Mouse (Mus musculus) adrenal gland, adult 2 months (tissue): Measurements from ENCODE around the gene Sp110. TPM values are rescaled to one million over a fixed set of nuclear protein-coding genes. Genes with fewer than 3 reads are reported as not detected.
"Not testable (repeated sequence)": the region's sequence is repeated elsewhere in the genome, so short reads cannot be mapped to it uniquely, and the experiment has no call there.

Experiments used
- DNase-seq: peaks from one replicate; pipeline ENCODE4 v3.0.0; 2021
- polyA plus RNA-seq: library from polyadenylated mRNA; depleted of rRNA; stranded (reverse); fragments of >200 nt; gene quantifications from 2 replicates; pipeline ENCODE4 v1.2.3, GENCODE M21; 2012; rRNA removed
- total RNA-seq, 2 experiments: library from RNA; stranded (reverse); gene quantifications; 2 replicates each; pipeline ENCODE4 v1.2.3; 2021

Sp110 gene
- total and polyA plus RNA-seq, 3 experiments, result 3.3 to 4.9 (median 3.5) TPM

- not testable (repeated sequence) for DNase-seq
These were observed 52.2 kb downstream of the Sp110 start for GRCm38 (mm10) chr1:85546442-85546841.

GRCm38 (mm10) chr1:85543818-85544217 lies 54.8 kb downstream of the Sp110 start:
- DNase-seq, result not testable (repeated sequence)

- not testable (repeated sequence) for DNase-seq
These were observed 70.0 kb downstream of the Sp110 start for GRCm38 (mm10) chr1:85528451-85529110.

Other genes with a start within 250 kb of the Sp110 start
- not detected for gene G530012D18Rik, start 23.1 kb downstream of the Sp110 start, total RNA-seq
- not detected in 2 replicates for gene G530012D18Rik, start 23.1 kb downstream of the Sp110 start, polyA plus RNA-seq
- 1 to 10 TPM; 2.2 to 6.0 TPM for gene Sp140, start 1.6 kb upstream of the Sp110 start, total RNA-seq
- gene Sp140, start 1.6 kb upstream of the Sp110 start, polyA plus RNA-seq, result 0.93 and 2.5 TPM in 2 replicates
- 10 to 100 TPM; 19.1 to 21.0 TPM for gene Sp100, start 51.2 kb upstream of the Sp110 start, total RNA-seq
- gene Sp100, start 51.2 kb upstream of the Sp110 start, polyA plus RNA-seq, result 2.7 and 2.9 TPM in 2 replicates
- under 1 TPM; 0.86 to 0.97 TPM for gene A630001G21Rik, start 179.8 kb upstream of the Sp110 start, total RNA-seq
- gene A630001G21Rik, start 179.8 kb upstream of the Sp110 start, polyA plus RNA-seq, result 0.83 and 2.3 TPM in 2 replicates
- gene Cab39, start 194.6 kb upstream of the Sp110 start, total RNA-seq, result 100 to 1,000 TPM; 124 TPM
- gene Cab39, start 194.6 kb upstream of the Sp110 start, polyA plus RNA-seq, result 48.0 and 48.6 TPM in 2 replicates